9 mouse cellular contexts compared by ENCODE assay signal in genomic region chr11:23497335-23497717, GRCm38 (mm10). TPM values are rescaled to one million over a fixed set of nuclear protein-coding genes. Genes with fewer than 3 reads are reported as not detected.
DNase-seq lines count a peak whose midpoint lies in the region; ATAC-seq and TF ChIP-seq lines count a peak whose summit lies in the region.
"Had no signal": no experiment of that assay in that cellular context is flagged by ENCODE, and none has a peak within 500 bp of the region (broad histone marks: within the 10 kb centered on the region; RNA-seq: fewer than 3 reads in every experiment).

No protein-coding gene starts in this region.

- H3K27me3 ChIP-seq in heart, embryonic 11.5 days (ENCODE audit: control insufficient read depth, insufficient read depth, low read length), result no peaks in the 10 kb centered on the region
- H3K27me3 ChIP-seq in forebrain, embryonic 13.5 days, result no peaks in the 10 kb centered on the region
- no peaks in the 10 kb centered on the region for H3K27me3 ChIP-seq in hindbrain, embryonic 16.5 days (replicated peaks; ENCODE audit: control insufficient read depth, insufficient read depth, low read length)

- intact Hi-C loops in left cerebral cortex, postnatal 36 days (cut with DNase I), result loop anchor here (5.0 to 10.0 kb wide), 2 partner anchors 70 to 127 kb away; no protein-coding TSS in a partner anchor

- H3K27ac ChIP-seq in heart, embryonic 11.5 days (ENCODE audit: low read depth, low read length), result peak overlapping the region; percentile 98
- H3K27ac ChIP-seq in forebrain, embryonic 13.5 days, result peak overlapping the region; percentile 96
- peak overlapping the region; percentile 93 for H3K27ac ChIP-seq in hindbrain, embryonic 16.5 days (ENCODE audit: low read depth, low read length)

- H3K4me1 ChIP-seq in heart, embryonic 11.5 days (ENCODE audit: control insufficient read depth, insufficient read depth, low read length), result peaks cover 10% of the 10 kb centered on the region
- H3K4me1 ChIP-seq in forebrain, embryonic 13.5 days, result peaks cover 25% of the 10 kb centered on the region
- peaks cover 20% of the 10 kb centered on the region for H3K4me1 ChIP-seq in hindbrain, embryonic 16.5 days (ENCODE audit: control insufficient read depth, insufficient read depth, low read depth, low read length)

- under 1% methylated on average over 17 of the region's 22 CpGs for WGBS in heart, embryonic 11.5 days (ENCODE audit: insufficient replicate concordance)
- under 1% methylated on average over 22 of the region's 22 CpGs for WGBS in forebrain, embryonic 13.5 days
- under 1% methylated on average over 22 of the region's 22 CpGs for WGBS in hindbrain, embryonic 16.5 days

- no peaks in the 10 kb centered on the region for H3K9me3 ChIP-seq in heart, embryonic 11.5 days (replicated peaks; ENCODE audit: control insufficient read depth, low read length)
- no peaks in the 10 kb centered on the region for H3K9me3 ChIP-seq in forebrain, embryonic 13.5 days (replicated peaks)
- H3K9me3 ChIP-seq in hindbrain, embryonic 16.5 days (ENCODE audit: control insufficient read depth, low read length), result no peaks in the 10 kb centered on the region

- ATAC-seq in heart, embryonic 11.5 days (replicated peaks; ENCODE audit: insufficient number of reproducible peaks, low FRiP score, low TSS enrichment), result peak; percentile 77
- ATAC-seq in forebrain, embryonic 13.5 days, result peak; percentile 86
- ATAC-seq in hindbrain, embryonic 16.5 days, result peak; percentile 87
- ATAC-seq in megakaryocyte-erythroid progenitor cell, adult 5-6 weeks (replicated peaks; ENCODE audit: low FRiP score, low TSS enrichment, poor library complexity, severe bottlenecking), result peak; percentile 40

- no peak for TF ChIP-seq POLR2A in brain, embryonic 14.5 days (IDR thresholded peaks at IDR 0.05; ENCODE audit: borderline replicate concordance, extremely low read depth, insufficient read depth, insufficient read length, poor library complexity, severe bottlenecking)

- no peak for DNase-seq in heart, adult 11 months
- DNase-seq in brain, embryonic 14.5 days (ENCODE audit: low read depth), result peak; percentile 94
- peak; percentile 67 to 69 for DNase-seq in left cerebral cortex, postnatal 36 days (ENCODE audit: low spot score in 2 of 2)
- DNase-seq in skeletal muscle tissue, adult 2 months (ENCODE audit: low read depth, low spot score), result peak; percentile 68

- no peak for TF ChIP-seq CTCF in brain, embryonic 14.5 days (IDR thresholded peaks at IDR 0.05; ENCODE audit: borderline replicate concordance, extremely low read depth, insufficient read depth, insufficient read length)

- peaks cover 13% of the 10 kb centered on the region for H3K36me3 ChIP-seq in heart, embryonic 11.5 days (ENCODE audit: control insufficient read depth, insufficient read depth, low read length)
- H3K36me3 ChIP-seq in forebrain, embryonic 13.5 days (ENCODE audit: poor library complexity, severe bottlenecking), result peaks cover 35% of the 10 kb centered on the region
- H3K36me3 ChIP-seq in hindbrain, embryonic 16.5 days (ENCODE audit: control insufficient read depth, insufficient read depth, low read length), result peaks cover 10% of the 10 kb centered on the region

- H3K4me3 ChIP-seq in heart, embryonic 11.5 days (ENCODE audit: low read depth, low read length), result peak overlapping the region; percentile 91
- peak overlapping the region; percentile 84 for H3K4me3 ChIP-seq in forebrain, embryonic 13.5 days
- H3K4me3 ChIP-seq in hindbrain, embryonic 16.5 days (ENCODE audit: low read length), result peak overlapping the region; percentile 76

- H3K9ac ChIP-seq in heart, embryonic 11.5 days (ENCODE audit: low read depth, low read length), result peak overlapping the region; percentile 97
- H3K9ac ChIP-seq in forebrain, embryonic 13.5 days, result peak overlapping the region; percentile 91
- peak overlapping the region; percentile 86 for H3K9ac ChIP-seq in hindbrain, embryonic 16.5 days (ENCODE audit: low read depth, low read length)

- H3K4me2 ChIP-seq in heart, embryonic 11.5 days, result peak overlapping the region; percentile 71
- H3K4me2 ChIP-seq in forebrain, embryonic 13.5 days, result peak overlapping the region; percentile 87
- H3K4me2 ChIP-seq in hindbrain, embryonic 16.5 days (ENCODE audit: low read length), result peak overlapping the region; percentile 87

RNA-seq across cellular contexts. Expression of gene Ahsa2, which starts 0.5 kb away (rescaled TPM):
- polyA plus RNA-seq in heart, embryonic 11.5 days (2014; fragmentation: Nextera tagmentation; extraction: Ambion mirVana), result 75.2 and 79.8 TPM in 2 replicates
- polyA plus RNA-seq in brain, embryonic 14.5 days (2012; rRNA removed), result 107 and 109 TPM in 2 replicates
- polyA plus RNA-seq in forebrain, embryonic 13.5 days (2015; fragmentation: Nextera tagmentation; extraction: Ambion mirVana), result 151 and 156 TPM in 2 replicates
- 89.2 and 107 TPM in 2 replicates for polyA plus RNA-seq in hindbrain, embryonic 16.5 days (2015; fragmentation: Nextera tagmentation; extraction: Ambion mirVana)
- 10 to 100 TPM; 37.9 to 45.3 TPM for total RNA-seq in left cerebral cortex, postnatal 36 days (2021)
- 53.6 and 68.9 TPM in 2 replicates for total RNA-seq in megakaryocyte-erythroid progenitor cell, adult 5-6 weeks (2014; fragmentation: Nextera tagmentation)
- 64.3 and 86.3 TPM in 2 replicates for total RNA-seq in megakaryocyte-erythroid progenitor cell, adult 5-6 weeks (2017)

RNA-seq across cellular contexts. Expression of gene 1700093K21Rik, which starts 23.6 kb away (rescaled TPM):
- polyA plus RNA-seq in heart, embryonic 11.5 days (2014; fragmentation: Nextera tagmentation; extraction: Ambion mirVana), result not detected in 2 replicates
- 0.74 and 0.81 TPM in 2 replicates for polyA plus RNA-seq in brain, embryonic 14.5 days (2012; rRNA removed)
- not detected in 2 replicates for polyA plus RNA-seq in forebrain, embryonic 13.5 days (2015; fragmentation: Nextera tagmentation; extraction: Ambion mirVana)
- polyA plus RNA-seq in hindbrain, embryonic 16.5 days (2015; fragmentation: Nextera tagmentation; extraction: Ambion mirVana), result not detected in 2 replicates
- under 1 TPM in 1 of 2 experiments, not detected in 1; 0.68 TPM for total RNA-seq in left cerebral cortex, postnatal 36 days (2021)
- total RNA-seq in megakaryocyte-erythroid progenitor cell, adult 5-6 weeks (2014; fragmentation: Nextera tagmentation), result not detected in 2 replicates
- total RNA-seq in megakaryocyte-erythroid progenitor cell, adult 5-6 weeks (2017), result not detected in 2 replicates
- total RNA-seq: gastrocnemius, adult 8-10 months had no signal
